Mouse (Mus musculus) erythroblast, adult 5-6 weeks (primary cell): ENCODE data around the gene Lrfn4. TPM values are rescaled to one million over a fixed set of nuclear protein-coding genes. Genes with fewer than 3 reads are reported as not detected.
A peak's percentile ranks its signal among the peaks of the same experiment; 100 is the strongest.

Source experiments
- ATAC-seq: replicated peaks from 2 replicates; pipeline ENCODE4 v1.8.0; 2016; ENCODE audit warnings: moderate number of reproducible peaks, mild to moderate bottlenecking, moderate TSS enrichment, inconsistent platforms; ENCODE audit not compliant: poor library complexity, low FRiP score, severe bottlenecking
- total RNA-seq, 2 experiments: library from RNA; stranded (forward) in 1 of 2; stranded (reverse) in 1 of 2; fragments of 150-400 nt in 1 of 2; fragments of 200-764, 138-1000 nt in 1 of 2; gene quantifications; 2 replicates each; pipeline versions ENCODE4 v1.2.3 to v1.2.4; 2015 to 2017; ENCODE audit warnings: low replicate concordance in 2 of 2

Lrfn4 gene
- 0.38 and 0.63 TPM in 2 replicates for total RNA-seq (2015; ENCODE audit: low replicate concordance)
- not detected in 2 replicates for total RNA-seq (2017; ENCODE audit: low replicate concordance)

GRCm38 (mm10) chr19:4615151-4616093, at the start of gene Lrfn4:
Lrfn4 (minus strand) TSS chr19:4615667.
- peak; percentile 44 for ATAC-seq

- ATAC-seq = no peak
These were observed 42.7 kb upstream of the Lrfn4 start for GRCm38 (mm10) chr19:4658156-4658555.

GRCm38 (mm10) chr19:4646917-4647492, 31.5 kb upstream of the Lrfn4 start:
- ATAC-seq = no peak

GRCm38 (mm10) chr19:4644271-4644670, 28.8 kb upstream of the Lrfn4 start:
- ATAC-seq = no peak

GRCm38 (mm10) chr19:4635986-4636385, 20.5 kb upstream of the Lrfn4 start:
- no peak for ATAC-seq

- no peak for ATAC-seq
These were observed 13.4 kb upstream of the Lrfn4 start for GRCm38 (mm10) chr19:4628819-4629218.

- ATAC-seq = peak; percentile 51
These were observed 10.5 kb upstream of the Lrfn4 start for GRCm38 (mm10) chr19:4625829-4626535.

- peak; percentile 81 for ATAC-seq
These were observed 9.8 kb upstream of the Lrfn4 start, which contains the start of gene Rce1 for GRCm38 (mm10) chr19:4625179-4625828. Rce1 (minus strand) TSS chr19:4625641.

- peak; percentile 28 for ATAC-seq
These were observed 9.1 kb upstream of the Lrfn4 start for GRCm38 (mm10) chr19:4624406-4625178.

GRCm38 (mm10) chr19:4624006-4624405, 8.5 kb upstream of the Lrfn4 start:
- no peak for ATAC-seq

GRCm38 (mm10) chr19:4623419-4623818, 8.0 kb upstream of the Lrfn4 start:
- no peak for ATAC-seq

GRCm38 (mm10) chr19:4622780-4623179, 7.3 kb upstream of the Lrfn4 start:
- ATAC-seq = no peak

GRCm38 (mm10) chr19:4620721-4621120, 5.3 kb upstream of the Lrfn4 start:
- ATAC-seq = no peak

GRCm38 (mm10) chr19:4619461-4619860, 4.0 kb upstream of the Lrfn4 start:
- ATAC-seq = no peak

GRCm38 (mm10) chr19:4618183-4618582, 2.7 kb upstream of the Lrfn4 start:
- no peak for ATAC-seq

- ATAC-seq = no peak
These were observed 1.1 kb upstream of the Lrfn4 start for GRCm38 (mm10) chr19:4616546-4616945.

GRCm38 (mm10) chr19:4614305-4615150, 939 bp downstream of the Lrfn4 start:
- no peak for ATAC-seq
